ENCODE assay signal across 11 mouse cellular contexts in genomic region chr1:36904084-36904451, GRCm38 (mm10). TPM values are rescaled to one million over a fixed set of nuclear protein-coding genes. Genes with fewer than 3 reads are reported as not detected.
DNase-seq lines count a peak whose midpoint lies in the region; ATAC-seq and TF ChIP-seq lines count a peak whose summit lies in the region.
"Had no signal": no experiment of that assay in that cellular context is flagged by ENCODE, and none has a peak within 500 bp of the region (broad histone marks: within the 10 kb centered on the region; RNA-seq: fewer than 3 reads in every experiment).

No protein-coding gene starts in this region.

- intact Hi-C loops in heart, adult 2 months (cut with DNase I): loop anchor here (5.0 kb wide), 1 partner anchor 33 kb away; no protein-coding TSS in a partner anchor

- no peaks in the 10 kb centered on the region; the same call in 1 of the 2 replicates for H3K36me3 ChIP-seq in heart, adult 2 months (ENCODE audit: control insufficient read depth, insufficient read depth, low read length)
- no peaks in the 10 kb centered on the region for H3K36me3 ChIP-seq in heart, embryonic 12.5 days
- H3K36me3 ChIP-seq in lung, postnatal 0 days (ENCODE audit: insufficient read depth, low read length): no peaks in the 10 kb centered on the region
- peaks cover 17% of the 10 kb centered on the region; the same call in 1 of the 2 replicates for H3K36me3 ChIP-seq in E14TG2a.4 (ENCODE audit: insufficient read depth, low read length)
- H3K36me3 ChIP-seq: heart, embryonic 13.5 days had no signal

- H3K79me2 ChIP-seq in heart, adult 2 months (replicated peaks; ENCODE audit: control insufficient read depth, insufficient read depth, low read length): peaks cover 10% of the 10 kb centered on the region

- no peak overlapping the region for H3K27ac ChIP-seq in heart, adult 2 months
- H3K27ac ChIP-seq in heart, embryonic 12.5 days (ENCODE audit: poor library complexity, severe bottlenecking): no peak overlapping the region
- 0 out of 2 replicates have a peak overlapping the region, but pooled peaks have one; percentile 44 for H3K27ac ChIP-seq in lung, postnatal 0 days (ENCODE audit: low read length)
- H3K27ac ChIP-seq: heart, embryonic 13.5 days had no signal

- DNase-seq in heart, adult 2 months: no peak
- peak; percentile 47 for DNase-seq in lung, postnatal 0 days (ENCODE audit: low spot score)
- DNase-seq in lung, postnatal 25 days (ENCODE audit: low spot score): no peak
- no peak for DNase-seq in layer of hippocampus, adult 8-10 months (ENCODE audit: low spot score in 2 of 2)
- DNase-seq in kidney, adult 9 months: no peak

- no peak overlapping the region for H3K4me2 ChIP-seq in heart, embryonic 12.5 days
- no peak overlapping the region for H3K4me2 ChIP-seq in lung, postnatal 0 days (replicated peaks; ENCODE audit: low read depth, low read length)
- H3K4me2 ChIP-seq: heart, embryonic 13.5 days; liver, embryonic 15.5 days had no signal

- no peak for TF ChIP-seq EP300 in heart, adult 2 months (IDR thresholded peaks at IDR 0.05; ENCODE audit: insufficient read depth, low read depth, low read length)
- TF ChIP-seq EP300 in lung, postnatal 0 days (IDR thresholded peaks at IDR 0.05): no peak

- H3K9ac ChIP-seq in heart, adult 2 months (ENCODE audit: low read depth, low read length): no peak overlapping the region
- H3K9ac ChIP-seq in heart, embryonic 12.5 days: no peak overlapping the region
- no peak overlapping the region for H3K9ac ChIP-seq in lung, postnatal 0 days (replicated peaks; ENCODE audit: low read depth)
- H3K9ac ChIP-seq: heart, embryonic 13.5 days had no signal

- H3K4me1 ChIP-seq in heart, adult 2 months (ENCODE audit: control insufficient read depth, insufficient read depth, low read length): peaks cover 10% of the 10 kb centered on the region
- H3K4me1 ChIP-seq in heart, embryonic 12.5 days (replicated peaks): peaks cover 19% of the 10 kb centered on the region
- 0 out of 2 replicates have a peak, but pooled peaks cover 6% of the 10 kb centered on the region for H3K4me1 ChIP-seq in lung, postnatal 0 days (ENCODE audit: insufficient read depth, low read depth, low read length)
- H3K4me1 ChIP-seq in E14TG2a.4 (replicated peaks; ENCODE audit: low read depth, low read length): peaks cover 94% of the 10 kb centered on the region

- H3K9me3 ChIP-seq in heart, embryonic 12.5 days (replicated peaks): no peaks in the 10 kb centered on the region
- no peaks in the 10 kb centered on the region for H3K9me3 ChIP-seq in lung, postnatal 0 days (ENCODE audit: low read length)
- no peaks in the 10 kb centered on the region for H3K9me3 ChIP-seq in E14TG2a.4 (ENCODE audit: low read length)
- H3K9me3 ChIP-seq: heart, embryonic 13.5 days; liver, embryonic 15.5 days had no signal

- no peaks in the 10 kb centered on the region for H3K27me3 ChIP-seq in heart, adult 2 months (ENCODE audit: control insufficient read depth, insufficient read depth, low read length)
- H3K27me3 ChIP-seq in heart, embryonic 12.5 days (replicated peaks): no peaks in the 10 kb centered on the region
- no peaks in the 10 kb centered on the region for H3K27me3 ChIP-seq in lung, postnatal 0 days (replicated peaks; ENCODE audit: insufficient read depth, low read length)
- no peaks in the 10 kb centered on the region for H3K27me3 ChIP-seq in E14TG2a.4 (ENCODE audit: insufficient read depth, low read length)
- H3K27me3 ChIP-seq: heart, embryonic 13.5 days; liver, embryonic 15.5 days had no signal

- 49% methylated on average over 3 of the region's 3 CpGs for WGBS in heart, adult 2 months
- WGBS in heart, embryonic 12.5 days: 53% methylated on average over 3 of the region's 3 CpGs
- WGBS in lung, postnatal 0 days: 36% methylated on average over 3 of the region's 3 CpGs

- ATAC-seq in heart, embryonic 12.5 days (ENCODE audit: insufficient number of reproducible peaks, low FRiP score): no peak; the same call in 1 of the 2 replicates
- peak; percentile 33; the same call in 1 of the 2 replicates for ATAC-seq in lung, postnatal 0 days
- 0 out of 2 replicates have a peak, but pooled peaks have one; percentile 38 for ATAC-seq in megakaryocyte, adult 5-6 weeks (ENCODE audit: poor library complexity, severe bottlenecking)
- ATAC-seq: inflammation-experienced regulatory T-cells, adult 6 months had no signal

- no peak for TF ChIP-seq POLR2A in heart, adult 2 months (IDR thresholded peaks at IDR 0.05; ENCODE audit: insufficient read depth, low read depth, low read length)

- TF ChIP-seq CTCF in heart, adult 2 months (IDR thresholded peaks at IDR 0.05): peak; percentile 52
- TF ChIP-seq CTCF in lung, postnatal 0 days (IDR thresholded peaks at IDR 0.05): peak; percentile 58
- TF ChIP-seq CTCF in E14TG2a.4 (conservative IDR thresholded peaks at IDR 0.05; ENCODE audit: low read length): no peak

- no peak overlapping the region for H3K4me3 ChIP-seq in heart, adult 2 months
- no peak overlapping the region for H3K4me3 ChIP-seq in heart, embryonic 12.5 days
- H3K4me3 ChIP-seq in lung, postnatal 0 days (ENCODE audit: low read depth, low read length): no peak overlapping the region
- H3K4me3 ChIP-seq in E14TG2a.4 (replicated peaks; ENCODE audit: low read length): peak overlapping the region; percentile 54
- H3K4me3 ChIP-seq: heart, embryonic 13.5 days; liver, embryonic 15.5 days had no signal

RNA-seq across cellular contexts. Expression of gene Tmem131, which starts 39.4 kb away (rescaled TPM):
- 10 to 100 TPM; 28.1 to 30.0 TPM for total RNA-seq in heart, adult 2 months (2021)
- 13.0 and 17.0 TPM in 2 replicates for polyA plus RNA-seq in heart, adult 2 months (2012; rRNA removed)
- polyA plus RNA-seq in heart, embryonic 12.5 days (2016; fragmentation: Nextera tagmentation; extraction: Ambion mirVana): 12.4 and 13.6 TPM in 2 replicates
- polyA plus RNA-seq in lung, postnatal 0 days (2015; fragmentation: Nextera tagmentation; extraction: Ambion mirVana): 5.9 and 6.0 TPM in 2 replicates
- 65.6 and 68.7 TPM in 2 replicates for total RNA-seq in megakaryocyte, adult 5-6 weeks (2015)
- 20.3 and 32.8 TPM in 2 replicates for total RNA-seq in megakaryocyte, adult 5-6 weeks (2017)
- total RNA-seq in layer of hippocampus, adult 8-10 months (2022): 10 to 100 TPM; 52.5 to 65.2 (median 58.2) TPM
